Mouse (Mus musculus) lung, adult 2 months (tissue): ENCODE measurements around the gene Skida1. TPM values are rescaled to one million over a fixed set of nuclear protein-coding genes. Genes with fewer than 3 reads are reported as not detected.
A peak's percentile ranks its signal among the peaks of the same experiment; 100 is the strongest.

ENCODE experiments used
- DNase-seq: peaks from one replicate; pipeline ENCODE4 v3.0.0; 2022
- H3K4me1 ChIP-seq: fragments of 200-500 bp; 2 replicates; pipeline ENCODE4 v1.6.1; 2011; ENCODE audit warnings: low read length; ENCODE audit not compliant: control insufficient read depth, insufficient read depth
- H3K4me3 ChIP-seq: fragments of 200-500 bp; replicated peaks from 2 replicates; pipeline ENCODE3; 2011; ENCODE audit warnings: low read depth, mild to moderate bottlenecking, control low read depth, low read length; ENCODE audit errors: extremely low read depth
- CTCF ChIP-seq: fragments of 200-500 bp; IDR thresholded peaks from 2 replicates; pipeline ENCODE4 v1.5.1; 2011; ENCODE audit warnings: mild to moderate bottlenecking, low read length, control low read depth; ENCODE audit not compliant: insufficient read depth
- POLR2A ChIP-seq: fragments of 200-500 bp; IDR thresholded peaks from 2 replicates; pipeline ENCODE4 v1.6.1; 2011; ENCODE audit warnings: low read depth, mild to moderate bottlenecking, control low read depth, low read length, borderline replicate concordance; ENCODE audit errors: extremely low read depth
- WGBS: fragments of 180-500 bp; shearing (Covaris S2); methylation state at CpG from one replicate; pipeline ENCODE4 v1.1.7; 2018; 5-methylcytosine and 5-hydroxymethylcytosine counted together
- polyA plus RNA-seq: library from polyadenylated mRNA; depleted of rRNA; stranded (reverse); fragments of >200 nt; gene quantifications from 2 replicates; pipeline ENCODE4 v1.2.3, GENCODE M21; 2012

Skida1 gene
- polyA plus RNA-seq, 1 experiment, result 2.1 TPM

DNA sequence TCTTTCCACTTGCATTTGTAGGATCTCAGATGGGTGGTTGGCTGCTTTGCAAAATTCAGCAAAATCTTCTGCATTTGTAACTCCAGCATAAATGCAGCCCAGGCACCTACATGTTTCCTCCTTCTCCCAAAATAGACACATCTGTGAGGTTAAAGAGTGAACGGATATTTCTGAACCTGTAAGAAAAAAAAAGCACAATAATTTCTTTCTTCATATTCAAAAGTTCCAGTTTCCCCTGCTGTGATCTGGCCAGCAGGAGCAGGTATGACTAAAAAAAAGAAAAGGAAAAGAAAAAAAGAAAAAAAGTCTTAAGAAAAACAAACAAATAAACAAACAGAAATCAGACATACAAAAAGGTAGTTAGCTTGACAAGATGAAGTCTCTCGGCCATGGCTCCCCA is 1.2 kb upstream of the Skida1 start:
- TF ChIP-seq CTCF, result no peak
- TF ChIP-seq POLR2A, result no peak
- 47% methylated on average over 2 of the region's 2 CpGs for WGBS
- Histone ChIP-seq H3K4me1 (peaks cover under 1% of the 10 kb centered on the region; the same call in 1 of the 2 replicates), H3K4me3 (no peak overlapping the region)
- DNase-seq, result no peak

DNA sequence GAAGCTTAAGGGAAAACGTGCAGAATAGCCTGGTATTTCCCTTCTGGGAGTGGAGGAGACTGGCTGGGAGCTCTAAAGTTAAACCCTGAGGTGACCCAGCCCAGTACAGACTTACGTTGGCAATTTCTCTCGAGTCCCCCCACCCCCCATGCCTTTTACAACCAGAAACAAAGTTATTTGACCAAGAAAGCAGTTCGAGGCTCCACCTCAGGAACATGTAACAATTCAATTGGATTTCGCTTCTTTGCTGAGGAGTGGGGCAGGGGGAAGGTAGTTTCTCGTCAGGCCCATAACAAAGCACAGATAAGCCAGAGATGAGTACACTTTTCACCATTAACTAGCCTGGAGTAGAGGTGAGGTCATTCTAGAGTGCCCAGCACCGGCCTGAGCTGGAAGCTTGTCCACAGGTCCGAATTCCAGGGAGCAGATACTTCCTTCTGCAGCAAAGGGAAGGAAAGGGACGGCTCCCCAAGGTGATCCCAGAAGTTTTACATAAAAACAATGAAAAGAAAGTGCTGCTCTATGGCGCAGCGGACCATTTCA is 499 bp upstream of the Skida1 start:
- peak; percentile 49 for DNase-seq
- no peak for TF ChIP-seq POLR2A
- no peak for TF ChIP-seq CTCF
- no peak overlapping the region for H3K4me3 ChIP-seq
- 48% methylated on average over 11 of the region's 11 CpGs for WGBS
- H3K4me1 ChIP-seq, result no peaks in the 10 kb centered on the region; the same call in 1 of the 2 replicates

DNA sequence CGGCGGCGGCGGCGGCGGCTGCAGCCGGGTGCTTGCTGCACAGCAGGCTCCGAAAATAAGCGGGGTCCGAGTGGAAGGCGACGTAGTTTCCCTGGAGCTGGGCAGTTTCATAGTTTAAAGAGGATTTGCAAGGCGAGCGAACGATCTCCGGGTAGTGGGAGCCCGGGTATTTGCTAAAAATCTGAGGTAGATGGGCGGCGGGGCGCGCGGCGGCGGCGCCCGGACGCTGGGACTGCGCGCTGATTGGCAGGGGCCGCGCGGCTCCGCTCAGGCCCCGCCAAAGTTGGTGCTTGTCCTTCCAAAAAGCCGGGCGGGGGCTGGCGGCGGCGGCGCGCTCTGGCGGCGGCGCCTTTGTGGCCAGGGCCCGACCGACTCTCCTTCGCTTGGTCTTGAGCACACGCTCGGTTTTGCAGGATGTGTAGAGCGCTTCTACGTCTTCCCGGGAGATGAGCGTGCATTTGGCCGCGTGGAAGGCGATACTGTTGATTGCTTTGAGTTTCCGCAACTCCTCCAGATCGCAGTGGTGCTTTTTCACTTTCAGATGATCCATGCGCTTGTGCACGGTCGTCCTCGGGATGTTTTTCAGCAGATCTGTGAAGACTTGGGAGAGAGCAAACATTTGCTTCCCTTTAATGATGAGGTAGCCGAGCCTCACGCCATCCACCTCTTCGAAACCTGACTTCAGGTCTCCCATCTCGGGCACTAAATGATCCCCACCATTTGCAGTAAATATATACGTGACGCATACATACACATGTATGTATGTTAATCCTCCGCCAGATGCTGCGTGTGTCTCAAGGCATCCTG is 1.0 kb downstream of the Skida1 start:
- peak; percentile 46; the same call in 1 of the 2 replicates for TF ChIP-seq POLR2A
- no peak for TF ChIP-seq CTCF
- no peak for DNase-seq
- no peaks in the 10 kb centered on the region; the same call in 1 of the 2 replicates for H3K4me1 ChIP-seq
- peak overlapping the region; percentile 67 for H3K4me3 ChIP-seq
- WGBS, result under 1% methylated on average over 70 of the region's 70 CpGs

DNA sequence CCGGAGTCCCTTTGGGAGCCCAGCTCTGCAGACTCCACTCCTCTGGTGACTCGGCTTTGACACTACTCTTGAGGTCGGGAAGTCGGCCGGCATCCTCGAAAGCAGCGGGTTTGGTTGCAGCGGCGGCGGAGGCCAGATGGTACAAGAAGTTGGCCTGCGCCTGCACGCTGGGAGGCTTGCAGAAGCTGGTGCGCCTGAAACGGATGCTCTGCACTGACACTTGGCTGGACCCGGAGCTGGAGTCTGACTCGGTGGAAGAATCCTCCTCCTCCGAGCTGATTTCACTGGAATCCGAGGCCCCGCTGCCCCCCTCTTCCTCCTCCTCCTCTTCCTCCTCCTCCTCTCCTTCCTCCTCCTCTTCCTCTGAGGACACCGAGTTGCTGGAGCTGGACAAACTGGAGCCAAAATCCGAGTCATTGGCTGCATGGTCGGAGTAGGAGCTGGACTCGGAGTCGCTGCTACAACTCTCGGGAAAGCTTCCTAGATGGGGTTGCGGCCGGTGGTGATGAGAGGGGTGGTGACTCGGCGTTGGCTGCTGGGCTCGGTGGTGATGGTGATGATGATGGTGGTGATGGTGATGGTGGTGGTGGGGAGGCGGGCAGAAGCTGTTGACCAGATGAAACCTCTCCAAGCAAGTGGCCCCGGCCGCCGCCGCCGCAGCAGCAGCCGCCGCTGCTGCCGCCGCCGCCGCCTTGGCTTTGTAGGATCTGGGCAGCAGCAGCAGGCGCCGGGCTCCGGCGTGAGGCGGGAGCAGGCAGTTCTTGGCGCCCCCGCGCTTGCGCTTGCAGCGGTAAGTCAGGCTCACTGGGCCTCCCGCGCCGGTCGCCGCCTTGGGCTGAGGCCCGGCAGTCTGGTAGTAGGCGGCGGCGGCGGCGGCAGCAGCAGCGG is 1.8 kb downstream of the Skida1 start:
- under 1% methylated on average over 64 of the region's 64 CpGs for WGBS
- Histone ChIP-seq H3K4me1 (no peaks in the 10 kb centered on the region; the same call in 1 of the 2 replicates), H3K4me3 (peak overlapping the region; percentile 67)
- TF ChIP-seq CTCF (no peak), POLR2A (no peak)
- DNase-seq, result peak; percentile 80

DNA sequence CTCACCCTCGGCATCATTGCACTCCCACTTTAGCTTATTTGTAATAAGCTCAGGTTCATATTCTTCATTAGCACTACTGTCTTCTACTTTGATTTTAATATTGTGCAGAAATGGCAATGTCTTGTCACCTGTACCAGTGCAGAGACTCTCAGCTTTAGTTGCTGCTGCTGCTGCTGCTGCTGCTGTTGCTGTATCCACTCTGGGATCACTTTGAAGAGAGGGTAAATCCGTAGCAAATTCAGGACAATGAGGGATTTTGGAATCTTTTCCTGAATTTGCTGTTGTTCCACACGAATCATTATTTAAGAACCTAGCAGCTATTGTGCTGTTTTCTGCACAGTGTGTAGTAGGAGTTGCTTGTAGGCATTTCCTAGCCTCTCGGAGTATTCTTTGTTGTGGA is 2.7 kb downstream of the Skida1 start:
- TF ChIP-seq CTCF (no peak), POLR2A (no peak)
- no peak overlapping the region for H3K4me3 ChIP-seq

DNA sequence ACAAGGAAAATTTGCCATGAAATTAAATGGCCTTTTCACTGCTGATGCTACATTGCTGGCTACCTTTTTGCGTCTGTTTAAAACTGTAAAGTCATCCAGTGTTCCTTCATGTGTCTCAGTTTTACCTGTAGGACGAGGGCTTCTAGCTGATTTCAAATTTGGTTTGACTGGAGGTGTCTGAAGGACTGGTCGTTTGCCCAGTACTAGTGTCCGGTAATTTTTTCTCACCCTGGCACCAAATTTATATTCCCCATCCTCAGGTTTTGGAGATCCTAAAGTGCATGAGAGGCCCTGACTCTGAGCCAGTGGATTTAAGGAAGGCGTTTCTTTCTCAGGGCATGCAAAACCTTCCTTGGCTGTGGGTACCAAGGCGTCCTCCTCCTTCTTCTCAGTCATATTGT is 3.1 kb downstream of the Skida1 start:
- 66% methylated on average over 6 of the region's 6 CpGs for WGBS
- TF ChIP-seq POLR2A (no peak), CTCF (no peak)
- H3K4me1 ChIP-seq, result no peaks in the 10 kb centered on the region; the same call in 1 of the 2 replicates
- H3K4me3 ChIP-seq, result no peak overlapping the region
- DNase-seq, result no peak

More for the DNA sequence above, 2.7 kb downstream of the Skida1 start:
- no peaks in the 10 kb centered on the region; the same call in 1 of the 2 replicates for H3K4me1 ChIP-seq
- WGBS, result 20% methylated on average over 4 of the region's 4 CpGs
- DNase-seq, result no peak

DNA sequence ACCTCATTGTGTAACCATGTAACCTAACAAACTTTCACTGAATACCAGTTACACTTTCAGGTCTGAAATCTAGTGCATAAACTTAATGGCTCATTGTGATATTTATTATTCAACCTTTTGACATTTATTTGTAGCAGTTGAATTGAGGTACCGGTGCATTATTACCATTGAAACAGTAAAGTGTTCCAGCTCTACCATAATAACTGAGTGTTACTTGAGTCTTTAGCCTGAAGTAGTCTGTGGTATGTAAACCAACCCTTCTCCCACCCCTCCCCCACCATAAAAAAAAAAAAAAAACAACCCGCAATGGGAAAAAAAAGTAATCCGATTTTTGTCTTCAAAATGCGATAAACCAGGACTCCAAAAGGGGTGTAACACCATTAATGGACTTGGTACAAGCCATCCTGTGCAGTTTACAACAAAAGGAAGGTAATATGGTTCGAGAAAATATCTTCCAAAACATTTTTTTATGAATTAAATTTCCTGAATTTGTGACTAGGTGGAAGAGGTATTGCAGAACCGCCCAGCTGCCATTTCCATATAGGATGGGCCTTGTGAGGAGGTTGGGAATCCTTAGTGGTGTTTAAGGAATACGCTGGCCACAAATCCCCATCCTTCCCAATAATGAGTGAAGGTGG is 3.6 kb downstream of the Skida1 start:
- DNase-seq, result no peak
- 62% methylated on average over 7 of the region's 7 CpGs for WGBS
- Histone ChIP-seq H3K4me3 (no peak overlapping the region), H3K4me1 (no peaks in the 10 kb centered on the region; the same call in 1 of the 2 replicates)
- TF ChIP-seq POLR2A (no peak), CTCF (no peak)

DNA sequence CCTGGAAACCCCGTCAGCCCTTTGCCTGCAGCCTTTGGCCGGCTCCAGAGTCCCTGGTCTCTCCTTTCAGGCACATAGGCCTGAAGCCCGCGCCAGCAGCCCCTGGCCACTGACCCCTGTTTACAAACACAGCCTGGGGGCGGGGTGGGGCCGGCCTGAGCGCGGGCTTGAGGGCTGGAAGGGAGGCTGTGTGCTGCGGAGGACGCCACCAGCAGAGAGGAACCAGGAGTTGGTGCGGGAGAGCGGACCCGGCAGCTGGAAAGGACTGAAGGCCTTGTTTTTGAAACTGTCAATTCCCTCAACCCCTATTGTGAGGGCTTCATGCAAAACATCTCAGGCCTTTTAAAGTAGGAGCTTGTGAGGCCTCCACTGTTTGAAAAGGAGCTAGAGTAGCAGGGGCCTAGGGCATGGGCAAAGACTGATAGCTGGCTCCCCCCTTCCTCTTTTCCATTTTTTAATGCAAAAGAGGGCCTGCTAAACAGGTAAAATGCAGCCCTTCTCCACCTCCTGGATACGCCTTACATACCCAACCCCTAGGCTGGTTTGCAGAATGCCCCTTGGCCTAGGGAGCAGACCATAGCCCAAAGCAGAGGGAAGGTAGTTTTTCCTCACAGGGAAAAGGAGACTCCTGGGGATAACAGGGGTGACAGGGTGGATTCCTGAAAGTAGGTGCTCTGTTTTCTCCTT is 7.5 kb downstream of the Skida1 start:
- H3K4me1 ChIP-seq, result no peaks in the 10 kb centered on the region; the same call in 1 of the 2 replicates
- 86% methylated on average over 14 of the region's 14 CpGs for WGBS
- TF ChIP-seq POLR2A (no peak), CTCF (no peak)
- H3K4me3 ChIP-seq, result no peak overlapping the region
- no peak for DNase-seq
